Mouse (Mus musculus) stomach, embryonic 15.5 days (tissue): ENCODE measurements around the gene Ran. TPM values are rescaled to one million over a fixed set of nuclear protein-coding genes. Genes with fewer than 3 reads are reported as not detected.
A peak's percentile ranks its signal among the peaks of the same experiment; 100 is the strongest.
"Not testable (repeated sequence)": the region's sequence is repeated elsewhere in the genome, so short reads cannot be mapped to it uniquely, and the experiment has no call there.

ENCODE experiments used
- ATAC-seq: fragments of 200-750 bp; cut with Nextera tagmentation; 2 replicates; pipeline ENCODE4 v1.8.0; 2017; ENCODE audit warnings: low read depth, moderate number of reproducible peaks, moderate TSS enrichment; ENCODE audit not compliant: insufficient read depth, low FRiP score
- H3K27ac ChIP-seq: fragments of 300-500 bp; sonication (generic); 2 replicates; pipeline ENCODE4 v1.5.1; 2015; ENCODE audit warnings: mild to moderate bottlenecking, inconsistent platforms
- H3K27me3 ChIP-seq: fragments of 300-500 bp; sonication (generic); replicated peaks from 2 replicates; pipeline ENCODE4 v1.6.1; 2015; ENCODE audit warnings: inconsistent platforms
- H3K36me3 ChIP-seq: fragments of 300-500 bp; sonication (generic); 2 replicates; pipeline ENCODE4 v1.6.1; 2015; ENCODE audit warnings: inconsistent platforms
- H3K4me1 ChIP-seq: fragments of 300-500 bp; sonication (generic); 2 replicates; pipeline ENCODE4 v1.6.1; 2015; ENCODE audit warnings: inconsistent platforms
- H3K4me2 ChIP-seq: fragments of 300-500 bp; sonication (generic); 2 replicates; pipeline ENCODE4 v1.6.1; 2015; ENCODE audit warnings: mild to moderate bottlenecking, inconsistent platforms
- H3K4me3 ChIP-seq: fragments of 300-500 bp; sonication (generic); replicated peaks from 2 replicates; pipeline ENCODE4 v1.5.1; 2015; ENCODE audit warnings: inconsistent platforms
- H3K9ac ChIP-seq: fragments of 300-500 bp; sonication (generic); 2 replicates; pipeline ENCODE4 v1.6.1; 2015; ENCODE audit warnings: inconsistent platforms
- H3K9me3 ChIP-seq: fragments of 300-500 bp; sonication (generic); 2 replicates; pipeline ENCODE4 v1.6.1; 2016; ENCODE audit warnings: inconsistent platforms
- WGBS: fragments of 180-500 bp; shearing (Covaris S2); methylation state at CpG from one replicate; pipeline ENCODE4 v1.1.7; 2015; 5-methylcytosine and 5-hydroxymethylcytosine counted together
- polyA plus RNA-seq: library from polyadenylated mRNA; unstranded; fragments of >200 nt; fragmentation: Nextera tagmentation; extraction: Ambion mirVana; gene quantifications from 2 replicates; pipeline ENCODE4 v1.2.1, GENCODE M21; 2015

Ran gene
- 518 and 547 TPM in 2 replicates for polyA plus RNA-seq

GRCm38 (mm10) chr5:129019497-129020299 is at the start of gene Ran:
TSS of gene Ran (plus strand) at chr5:129020069.
- Histone ChIP-seq H3K27ac (peak within 1 kb of the TSS; percentile 97), H3K4me1 (peaks cover 4% of the 10 kb centered on the region; the same call in 1 of the 2 replicates), H3K4me3 (peak within 1 kb of the TSS; percentile 76), H3K27me3 (no peaks in the 10 kb centered on the region), H3K4me2 (peak within 1 kb of the TSS; percentile 65), H3K9me3 (no peaks in the 10 kb centered on the region), H3K9ac (peak within 1 kb of the TSS; percentile 66), H3K36me3 (peaks cover 4% of the 10 kb centered on the region; the same call in 1 of the 2 replicates)
- ATAC-seq = peak; percentile 95
- under 1% methylated on average over 81 of the region's 102 CpGs for WGBS

GRCm38 (mm10) chr5:128970878-128971277 is 49.0 kb upstream of the Ran start:
- Histone ChIP-seq H3K9me3 (no peaks in the 10 kb centered on the region), H3K36me3 (no peaks in the 10 kb centered on the region), H3K27me3 (no peaks in the 10 kb centered on the region), H3K9ac (no peak overlapping the region), H3K4me1 (no peaks in the 10 kb centered on the region), H3K4me3 (no peak overlapping the region), H3K27ac (no peak overlapping the region), H3K4me2 (no peak overlapping the region)
- 62% methylated on average over 10 of the region's 10 CpGs for WGBS
- ATAC-seq = no peak

- Histone ChIP-seq H3K4me2 (no peak overlapping the region), H3K9me3 (no peaks in the 10 kb centered on the region), H3K9ac (no peak overlapping the region), H3K4me1 (no peaks in the 10 kb centered on the region), H3K36me3 (no peaks in the 10 kb centered on the region), H3K27ac (no peak overlapping the region), H3K4me3 (no peak overlapping the region), H3K27me3 (no peaks in the 10 kb centered on the region)
- no peak for ATAC-seq
- 20% methylated on average over 14 of the region's 14 CpGs for WGBS
These were observed 48.6 kb upstream of the Ran start for GRCm38 (mm10) chr5:128971298-128971697.

- H3K27ac ChIP-seq = no peak overlapping the region
- no peaks in the 10 kb centered on the region for H3K36me3 ChIP-seq
- no peak overlapping the region for H3K4me3 ChIP-seq
- no peak for ATAC-seq
- 28% methylated on average over 4 of the region's 4 CpGs for WGBS
- H3K4me2 ChIP-seq = no peak overlapping the region
- H3K9ac ChIP-seq = no peak overlapping the region
- H3K4me1 ChIP-seq = no peaks in the 10 kb centered on the region
- H3K27me3 ChIP-seq = no peaks in the 10 kb centered on the region
- H3K9me3 ChIP-seq = no peaks in the 10 kb centered on the region
These were observed 43.6 kb upstream of the Ran start for GRCm38 (mm10) chr5:128976266-128976665.

GRCm38 (mm10) chr5:128977466-128977865 is 42.4 kb upstream of the Ran start:
- H3K9me3 ChIP-seq, H3K4me1 ChIP-seq, H3K27ac ChIP-seq, ATAC-seq, H3K9ac ChIP-seq, H3K27me3 ChIP-seq, H3K4me2 ChIP-seq, H3K36me3 ChIP-seq, H3K4me3 ChIP-seq: not testable (repeated sequence)
- 64% methylated on average over 1 of the region's 1 CpGs for WGBS

- no peak overlapping the region for H3K4me3 ChIP-seq
- H3K36me3 ChIP-seq = no peaks in the 10 kb centered on the region
- 91% methylated on average over 7 of the region's 7 CpGs for WGBS
- no peak overlapping the region for H3K4me2 ChIP-seq
- no peaks in the 10 kb centered on the region for H3K4me1 ChIP-seq
- H3K9me3 ChIP-seq = no peaks in the 10 kb centered on the region
- no peak overlapping the region for H3K9ac ChIP-seq
- no peak overlapping the region for H3K27ac ChIP-seq
- no peaks in the 10 kb centered on the region for H3K27me3 ChIP-seq
- no peak for ATAC-seq
These were observed 40.9 kb upstream of the Ran start for GRCm38 (mm10) chr5:128978957-128979356.

GRCm38 (mm10) chr5:128980857-128981256 is 39.0 kb upstream of the Ran start:
- Histone ChIP-seq H3K4me1 (no peaks in the 10 kb centered on the region), H3K27ac (no peak overlapping the region), H3K9ac (no peak overlapping the region), H3K27me3 (no peaks in the 10 kb centered on the region), H3K36me3 (no peaks in the 10 kb centered on the region), H3K4me2 (no peak overlapping the region), H3K4me3 (no peak overlapping the region), H3K9me3 (no peaks in the 10 kb centered on the region)
- 59% methylated on average over 7 of the region's 7 CpGs for WGBS
- no peak for ATAC-seq

- no peaks in the 10 kb centered on the region for H3K27me3 ChIP-seq
- no peak overlapping the region for H3K9ac ChIP-seq
- H3K9me3 ChIP-seq = no peaks in the 10 kb centered on the region
- no peak overlapping the region for H3K4me2 ChIP-seq
- WGBS = 22% methylated on average over 12 of the region's 12 CpGs
- H3K4me3 ChIP-seq = no peak overlapping the region
- no peak overlapping the region for H3K27ac ChIP-seq
- no peaks in the 10 kb centered on the region for H3K36me3 ChIP-seq
- no peaks in the 10 kb centered on the region for H3K4me1 ChIP-seq
- ATAC-seq = peak; percentile 77
These were observed 38.3 kb upstream of the Ran start for GRCm38 (mm10) chr5:128981607-128982006.

- H3K4me2 ChIP-seq = no peak overlapping the region
- 84% methylated on average over 6 of the region's 6 CpGs for WGBS
- H3K27ac ChIP-seq = no peak overlapping the region
- H3K9ac ChIP-seq = no peak overlapping the region
- H3K36me3 ChIP-seq = no peaks in the 10 kb centered on the region
- no peak for ATAC-seq
- no peaks in the 10 kb centered on the region for H3K9me3 ChIP-seq
- H3K4me3 ChIP-seq = no peak overlapping the region
- no peaks in the 10 kb centered on the region for H3K4me1 ChIP-seq
- no peaks in the 10 kb centered on the region for H3K27me3 ChIP-seq
These were observed 35.3 kb upstream of the Ran start for GRCm38 (mm10) chr5:128984536-128984935.

GRCm38 (mm10) chr5:128985946-128986345 is 33.9 kb upstream of the Ran start:
- WGBS = 93% methylated on average over 13 of the region's 13 CpGs
- no peak overlapping the region for H3K4me2 ChIP-seq
- no peaks in the 10 kb centered on the region for H3K9me3 ChIP-seq
- no peak overlapping the region for H3K4me3 ChIP-seq
- no peak overlapping the region for H3K9ac ChIP-seq
- no peak overlapping the region for H3K27ac ChIP-seq
- no peaks in the 10 kb centered on the region for H3K27me3 ChIP-seq
- no peaks in the 10 kb centered on the region for H3K4me1 ChIP-seq
- H3K36me3 ChIP-seq = peaks cover 7% of the 10 kb centered on the region; the same call in 1 of the 2 replicates
- ATAC-seq = no peak

GRCm38 (mm10) chr5:128987141-128987954 is 32.5 kb upstream of the Ran start:
- no peak for ATAC-seq
- Histone ChIP-seq H3K9ac (no peak overlapping the region), H3K36me3 (peaks cover 18% of the 10 kb centered on the region; the same call in 1 of the 2 replicates), H3K27ac (no peak overlapping the region), H3K27me3 (no peaks in the 10 kb centered on the region), H3K4me1 (no peaks in the 10 kb centered on the region), H3K9me3 (no peaks in the 10 kb centered on the region), H3K4me3 (no peak overlapping the region), H3K4me2 (no peak overlapping the region)
- WGBS = 82% methylated on average over 19 of the region's 19 CpGs
